Mouse (Mus musculus) CH12.LX (cell line): Measurements from ENCODE around the gene Hs3st6. TPM values are rescaled to one million over a fixed set of nuclear protein-coding genes. Genes with fewer than 3 reads are reported as not detected.

ENCODE experiments used
- DNase-seq: peaks from one replicate; pipeline ENCODE4 v3.0.0-alpha.2; 2013; ENCODE audit errors: extremely low read depth
- H3K27ac ChIP-seq: 2 replicates; pipeline ENCODE4 v1.5.1; 2012; ENCODE audit warnings: low read depth, mild to moderate bottlenecking, control low read depth, moderate library complexity; ENCODE audit not compliant: insufficient read depth
- H3K27me3 ChIP-seq: replicated peaks from 2 replicates; pipeline ENCODE3; 2012; ENCODE audit warnings: inconsistent platforms
- H3K36me3 ChIP-seq, 2 experiments: replicated peaks in 1 of 2; 2 replicates each; pipeline versions ENCODE3 to v1.6.1; 2012; ENCODE audit warnings: inconsistent platforms in 1 of 2, low read length in 1 of 2, mild to moderate bottlenecking in 1 of 2, mixed read lengths in 1 of 2, moderate library complexity in 1 of 2; ENCODE audit not compliant: control insufficient read depth in 1 of 2, insufficient read depth in 1 of 2
- H3K4me1 ChIP-seq, 2 experiments: 2 replicates each; pipeline ENCODE4 v1.6.1; 2012; ENCODE audit warnings: inconsistent platforms in 1 of 2, moderate library complexity in 1 of 2; ENCODE audit not compliant: insufficient read depth in 2 of 2, control insufficient read depth in 1 of 2
- H3K4me2 ChIP-seq: 2 replicates; pipeline ENCODE4 v1.6.1; 2012; ENCODE audit warnings: low read depth, mild to moderate bottlenecking, control low read depth; ENCODE audit not compliant: poor library complexity, insufficient read depth, severe bottlenecking
- H3K4me3 ChIP-seq, 3 experiments: fragments of 150-350 bp in 1 of 3; sonication (generic) in 1 of 3; replicated peaks in 1 of 3; 2 replicates each; pipeline versions ENCODE3 to v1.5.1; 2011 to 2012; ENCODE audit warnings: low read depth in 2 of 3, low read length in 2 of 3, mild to moderate bottlenecking in 2 of 3, moderate library complexity in 2 of 3, control low read depth in 1 of 3, improper control_type of control experiment in 1 of 3, inconsistent platforms in 1 of 3, mixed read lengths in 1 of 3; ENCODE audit not compliant: poor library complexity in 1 of 3
- H3K79me2 ChIP-seq: replicated peaks from 2 replicates; pipeline ENCODE4 v1.6.1; 2012; ENCODE audit warnings: mild to moderate bottlenecking, moderate library complexity; ENCODE audit not compliant: control insufficient read depth, poor library complexity, insufficient read depth, severe bottlenecking; ENCODE audit errors: extremely low read depth
- H3K9ac ChIP-seq: 2 replicates; pipeline ENCODE4 v1.6.1; 2012; ENCODE audit warnings: low read depth, mild to moderate bottlenecking, control low read depth, moderate library complexity; ENCODE audit not compliant: insufficient read depth
- H3K9me3 ChIP-seq: replicated peaks from 2 replicates; pipeline ENCODE3; 2012; ENCODE audit warnings: low read length, inconsistent platforms, mixed read lengths
- BHLHE40 ChIP-seq: IDR thresholded peaks from 2 replicates; pipeline ENCODE4 v1.6.1; 2011; ENCODE audit warnings: mild to moderate bottlenecking, low read depth, low read length, improper control_type of control experiment
- CHD1 ChIP-seq: IDR thresholded peaks from 2 replicates; pipeline ENCODE4 v1.6.1; 2012; ENCODE audit warnings: low read depth, low read length, improper control_type of control experiment, inconsistent platforms
- CHD2 ChIP-seq: IDR thresholded peaks from 2 replicates; pipeline ENCODE4 v1.6.1; 2011; ENCODE audit warnings: low read length, improper control_type of control experiment
- CTCF ChIP-seq, 2 experiments: IDR thresholded peaks in 1 of 2; conservative IDR thresholded peaks in 1 of 2; 2 replicates each; pipeline ENCODE4 v1.5.1; 2011 to 2012; ENCODE audit warnings: low read depth in 2 of 2, low read length in 2 of 2, improper control_type of control experiment in 1 of 2, inconsistent platforms in 1 of 2, mild to moderate bottlenecking in 1 of 2, moderate library complexity in 1 of 2
- ELF1 ChIP-seq: IDR thresholded peaks from 2 replicates; pipeline ENCODE4 v1.6.1; 2014; ENCODE audit warnings: low read depth, mild to moderate bottlenecking, inconsistent platforms, low read length, improper control_type of control experiment
- EP300 ChIP-seq: IDR thresholded peaks from 2 replicates; pipeline ENCODE4 v1.6.1; 2011; ENCODE audit warnings: low read length, improper control_type of control experiment
- IRF4 ChIP-seq: IDR thresholded peaks from 2 replicates; pipeline ENCODE4 v1.6.1; 2014; ENCODE audit warnings: low read depth, mild to moderate bottlenecking, inconsistent platforms, low read length, improper control_type of control experiment
- JUND ChIP-seq: conservative IDR thresholded peaks from 2 replicates; pipeline ENCODE4 v1.6.1; 2011; ENCODE audit warnings: low read depth, low read length, improper control_type of control experiment
- KAT2A ChIP-seq: IDR thresholded peaks from 2 replicates; pipeline ENCODE4 v1.6.1; 2012; ENCODE audit warnings: low read length, improper control_type of control experiment, inconsistent platforms; ENCODE audit not compliant: insufficient replicate concordance
- MAFK ChIP-seq: IDR thresholded peaks from 2 replicates; pipeline ENCODE4 v1.6.1; 2011; ENCODE audit warnings: low read length, improper control_type of control experiment; ENCODE audit not compliant: insufficient replicate concordance
- MAX ChIP-seq: IDR thresholded peaks from 2 replicates; pipeline ENCODE4 v1.6.1; 2011; ENCODE audit warnings: low read length, improper control_type of control experiment
- MAZ ChIP-seq: IDR thresholded peaks from 2 replicates; pipeline ENCODE4 v1.6.1; 2012; ENCODE audit warnings: low read depth, mild to moderate bottlenecking, inconsistent platforms, low read length, improper control_type of control experiment, moderate library complexity
- MEF2A ChIP-seq: IDR thresholded peaks from 2 replicates; pipeline ENCODE4 v1.6.1; 2014; ENCODE audit warnings: low read depth, mild to moderate bottlenecking, inconsistent platforms, low read length, improper control_type of control experiment, borderline replicate concordance
- MXI1 ChIP-seq: IDR thresholded peaks from 2 replicates; pipeline ENCODE4 v1.6.1; 2011; ENCODE audit warnings: mild to moderate bottlenecking, low read depth, low read length, improper control_type of control experiment
- PAX5 ChIP-seq: IDR thresholded peaks from 2 replicates; pipeline ENCODE4 v1.6.1; 2012; ENCODE audit warnings: low read length, inconsistent platforms, mixed read lengths
- POLR2A ChIP-seq: IDR thresholded peaks from 2 replicates; pipeline ENCODE4 v1.6.1; 2011; ENCODE audit warnings: low read depth, mild to moderate bottlenecking, improper control_type of control experiment, low read length
- POLR2AphosphoS2 ChIP-seq: IDR thresholded peaks from 2 replicates; pipeline ENCODE4 v1.6.1; 2011; ENCODE audit warnings: low read depth, low read length, improper control_type of control experiment
- RAD21 ChIP-seq: IDR thresholded peaks from 2 replicates; pipeline ENCODE4 v1.6.1; 2011; ENCODE audit warnings: low read depth, mild to moderate bottlenecking, low read length, improper control_type of control experiment, moderate library complexity
- RCOR1 ChIP-seq: conservative IDR thresholded peaks from 2 replicates; pipeline ENCODE4 v1.6.1; 2012; ENCODE audit warnings: low read depth, mild to moderate bottlenecking, inconsistent platforms, low read length, improper control_type of control experiment
- SIN3A ChIP-seq: IDR thresholded peaks from 2 replicates; pipeline ENCODE4 v1.6.1; 2012; ENCODE audit warnings: low read length, improper control_type of control experiment, inconsistent platforms
- TBP ChIP-seq: conservative IDR thresholded peaks from 2 replicates; pipeline ENCODE4 v1.6.1; 2011; ENCODE audit warnings: low read depth, low read length, improper control_type of control experiment
- TCF12 ChIP-seq: IDR thresholded peaks from 2 replicates; pipeline ENCODE4 v1.6.1; 2014; ENCODE audit warnings: low read depth, mild to moderate bottlenecking, inconsistent platforms, low read length, improper control_type of control experiment
- ZC3H11A ChIP-seq: IDR thresholded peaks from 2 replicates; pipeline ENCODE4 v1.6.1; 2012; ENCODE audit warnings: low read depth, mild to moderate bottlenecking, inconsistent platforms, low read length, improper control_type of control experiment
- ZKSCAN1 ChIP-seq: IDR thresholded peaks from 2 replicates; pipeline ENCODE4 v1.6.1; 2012; ENCODE audit warnings: low read depth, inconsistent platforms, low read length, improper control_type of control experiment, borderline replicate concordance
- ZNF384 ChIP-seq: IDR thresholded peaks from 2 replicates; pipeline ENCODE4 v1.6.1; 2012; ENCODE audit warnings: low read depth, low read length, improper control_type of control experiment, inconsistent platforms
- dilution Hi-C: fragments of 300-500 bp; cut with MboI; formaldehyde crosslinking; loops from 2 replicates; pipeline ENCODE4 v1.14.3; 2020; ENCODE audit warnings: low sequenced_read_pairs; ENCODE audit not compliant: extremely low pct_unique_long_range_greater_than_20kb, extremely low pct_ligation_motif_present
- in situ Hi-C: fragments of 300-500 bp; cut with MboI; formaldehyde crosslinking; loops from 3 replicates; pipeline ENCODE4 v1.14.3; 2019; ENCODE audit warnings: low sequenced_read_pairs, low pct_ligation_motif_present, low pct_unique_long_range_greater_than_20kb, mixed read lengths
- polyA plus RNA-seq: library from polyadenylated mRNA; unstranded; fragments of >175 nt; gene quantifications from 2 replicates; pipeline ENCODE4 v1.2.1, GENCODE M21; 2012; ENCODE audit warnings: low read depth; ENCODE audit not compliant: insufficient read length
- total RNA-seq, 2 experiments: library from RNA; depleted of rRNA; stranded (reverse); fragments of 300-350 nt in 1 of 2; fragments of >200 nt in 1 of 2; gene quantifications; 2 replicates each; pipeline ENCODE4 v1.2.3; 2012 to 2014

Gene Hs3st6
- total and polyA plus RNA-seq, 3 experiments: 0.30 TPM; not detected in 2

GRCm38 (mm10) chr17:24792190-24792589, 39.4 kb downstream of the Hs3st6 start:
- no peak for DNase-seq
- in situ Hi-C loops: no loop called here
- Histone ChIP-seq H3K4me3 (no peak overlapping the region), H3K9ac (no peak overlapping the region), H3K4me1 (peaks cover 3% of the 10 kb centered on the region in 2 experiments; a peak in 1 of 4 replicates), H3K27me3 (peaks cover 21% of the 10 kb centered on the region), H3K27ac (no peak overlapping the region), H3K79me2 (no peaks in the 10 kb centered on the region), H3K4me2 (no peak overlapping the region), H3K36me3 (no peaks in the 10 kb centered on the region), H3K9me3 (no peaks in the 10 kb centered on the region)
- dilution Hi-C loops: no loop called here
- TF ChIP-seq RAD21 (no peak), BHLHE40 (no peak), SIN3A (no peak), ZKSCAN1 (no peak), IRF4 (no peak), CHD2 (no peak), CTCF (conservative IDR thresholded peaks at IDR 0.05 in 1 of 2, IDR thresholded peaks at IDR 0.05 in 1 of 2; ENCODE audit: low read depth in 2 of 2, low read length in 2 of 2) (no peak), MAFK (no peak), KAT2A (no peak), MAZ (no peak), MEF2A (no peak), JUND (no peak), MAX (no peak), ZNF384 (no peak), POLR2A (no peak), EP300 (no peak), TCF12 (no peak), TBP (no peak), MXI1 (no peak), ZC3H11A (no peak)

GRCm38 (mm10) chr17:24794791-24795190, 42.0 kb downstream of the Hs3st6 start:
- Histone ChIP-seq H3K79me2 (no peaks in the 10 kb centered on the region), H3K4me1 (peaks cover 4% of the 10 kb centered on the region in 2 experiments; a peak in 1 of 4 replicates)

More at GRCm38 (mm10) chr17:24794791-24795190, 42.0 kb downstream of the Hs3st6 start:
- TF ChIP-seq JUND (no peak), KAT2A (no peak), SIN3A (no peak), PAX5 (no peak), EP300 (no peak), RCOR1 (no peak), ELF1 (no peak), ZKSCAN1 (no peak), MAZ (no peak), CHD1 (no peak), TBP (no peak), POLR2AphosphoS2 (no peak)
- H3K9ac ChIP-seq: no peak overlapping the region
- peaks cover 26% of the 10 kb centered on the region for H3K27me3 ChIP-seq
- dilution Hi-C loops (no loop called here), in situ Hi-C loops (no loop called here)
- no peak overlapping the region for H3K4me3 ChIP-seq
- DNase-seq: no peak
- H3K27ac ChIP-seq: no peak overlapping the region
- no peaks in the 10 kb centered on the region for H3K36me3 ChIP-seq
- no peaks in the 10 kb centered on the region for H3K9me3 ChIP-seq
- no peak overlapping the region for H3K4me2 ChIP-seq
